Mouse (Mus musculus): Measurements from ENCODE around the gene Gnb4. TPM values are rescaled to one million over a fixed set of nuclear protein-coding genes. Genes with fewer than 3 reads are reported as not detected.

Gene Gnb4
- total RNA-seq, 2 experiments from 2014 or later, result 37.2 to 50.5 TPM

Other genes starting within 250 kb of the Gnb4 start
- gene Pik3ca, start 218.9 kb downstream of the Gnb4 start, total RNA-seq (2021), result 10 to 100 TPM; 36.0 to 44.2 TPM
- under 1 TPM; 0.39 to 0.61 TPM for gene Kcnmb3, start 124.4 kb downstream of the Gnb4 start, total RNA-seq (2021)
- 10 to 100 TPM; 35.2 to 40.1 TPM for gene Zfp639, start 106.3 kb downstream of the Gnb4 start, total RNA-seq (2021)
- 100 to 1,000 TPM in 1 of 2 experiments, 10 to 100 TPM in 1; 90.5 to 101 TPM for gene Mfn1, start 87.1 kb downstream of the Gnb4 start, total RNA-seq (2021)
- gene Actl6a, start 89.7 kb upstream of the Gnb4 start, total RNA-seq (2021), result 10 to 100 TPM; 44.6 to 48.1 TPM
- 100 to 1,000 TPM; 513 to 597 TPM for gene Ndufb5, start 120.4 kb upstream of the Gnb4 start, total RNA-seq (2021)
- gene Mrpl47, start 121.0 kb upstream of the Gnb4 start, total RNA-seq (2021), result 10 to 100 TPM; 42.7 to 49.3 TPM
- 10 to 100 TPM in 1 of 2 experiments, 1 to 10 TPM in 1; 5.9 to 15.8 TPM for gene Usp13, start 201.0 kb upstream of the Gnb4 start, total RNA-seq (2021)

Measured in adrenal gland, postnatal 10 days (tissue).